Mouse (Mus musculus) embryonic facial prominence, embryonic 12.5 days (tissue): ENCODE measurements around the gene Gorasp2. TPM values are rescaled to one million over a fixed set of nuclear protein-coding genes. Genes with fewer than 3 reads are reported as not detected.

Source experiments
- polyA plus RNA-seq: library from polyadenylated mRNA; unstranded; fragments of >200 nt; fragmentation: Nextera tagmentation; extraction: Ambion mirVana; gene quantifications from 2 replicates; pipeline ENCODE4 v1.2.1, GENCODE M21; 2016

Gorasp2 gene
- polyA plus RNA-seq, 1 experiment from 2014 or later = 149 TPM

Other genes starting within 250 kb of the Gorasp2 start
- gene Sp5, start 186.7 kb upstream of the Gorasp2 start, polyA plus RNA-seq = 6.5 and 7.8 TPM in 2 replicates
- gene Erich2, start 152.8 kb upstream of the Gorasp2 start, polyA plus RNA-seq = 2.1 and 2.4 TPM in 2 replicates
- 0.96 and 2.2 TPM in 2 replicates for gene Gad1, start 108.5 kb upstream of the Gorasp2 start, polyA plus RNA-seq
- gene Gm26558, start 532 bp downstream of the Gorasp2 start, polyA plus RNA-seq = 6.2 and 6.5 TPM in 2 replicates
- 40.2 and 47.7 TPM in 2 replicates for gene Tlk1, start 164.2 kb downstream of the Gorasp2 start, polyA plus RNA-seq